8 mouse cellular contexts compared by ENCODE assay signal in genomic region chr2:76672966-76673392, GRCm38 (mm10). TPM values are rescaled to one million over a fixed set of nuclear protein-coding genes. Genes with fewer than 3 reads are reported as not detected.
DNase-seq lines count a peak whose midpoint lies in the region; ATAC-seq lines count a peak whose summit lies in the region.

Fkbp7 (minus strand) TSS chr2:76673116.

- peak; percentile 93 for ATAC-seq in hindbrain, embryonic 14.5 days (ENCODE audit: low FRiP score)

- whole genome bisulfite sequencing in hindbrain, embryonic 14.5 days = under 1% methylated on average over 17 of the region's 17 CpGs

- DNase-seq in T-cell, adult 2 months (ENCODE audit: low spot score) = peak; percentile 84
- DNase-seq in cerebellum, postnatal 25 days = peak; percentile 94 to 96
- peak; percentile 77 to 78 for DNase-seq in frontal cortex, postnatal 25 days (ENCODE audit: low spot score in 2 of 2)
- peak; percentile 95 for DNase-seq in hindbrain, embryonic 14.5 days (ENCODE audit: low spot score)
- DNase-seq in layer of hippocampus, postnatal 36 days = peak; percentile 84 to 89
- DNase-seq in lung, postnatal 25 days (ENCODE audit: low spot score) = peak; percentile 91
- DNase-seq in retina, adult 2 months (ENCODE audit: low read depth, low spot score) = peak; percentile 82
- DNase-seq in thymus, postnatal 25 days = peak; percentile 88

- H3K9me3 ChIP-seq in hindbrain, embryonic 14.5 days (ENCODE audit: control insufficient read depth, low read length) = no peaks in the 10 kb centered on the region

- peak within 1 kb of the TSS; percentile 41 for H3K4me3 ChIP-seq in hindbrain, embryonic 14.5 days (replicated peaks; ENCODE audit: low read length)

- peak within 1 kb of the TSS; percentile 53 for H3K9ac ChIP-seq in hindbrain, embryonic 14.5 days

- H3K27ac ChIP-seq in hindbrain, embryonic 14.5 days = peak within 1 kb of the TSS; percentile 79

- no peaks in the 10 kb centered on the region for H3K36me3 ChIP-seq in hindbrain, embryonic 14.5 days (replicated peaks; ENCODE audit: control insufficient read depth, insufficient read depth)

- peak within 1 kb of the TSS; percentile 56 for H3K4me2 ChIP-seq in hindbrain, embryonic 14.5 days (replicated peaks)

- peaks cover 31% of the 10 kb centered on the region for H3K4me1 ChIP-seq in hindbrain, embryonic 14.5 days (replicated peaks; ENCODE audit: control insufficient read depth, insufficient read depth, low read length)

- no peaks in the 10 kb centered on the region for H3K27me3 ChIP-seq in hindbrain, embryonic 14.5 days (ENCODE audit: control insufficient read depth, insufficient read depth, low read length)

RNA-seq across cellular contexts. Expression of gene Fkbp7, which starts in this region (rescaled TPM):
- 15.4 and 19.7 TPM in 2 replicates for polyA plus RNA-seq in hindbrain, embryonic 14.5 days (2014; fragmentation: Nextera tagmentation; extraction: Ambion mirVana)
- total RNA-seq in layer of hippocampus, postnatal 36 days (2021) = 1 to 10 TPM; 4.6 to 5.1 TPM

Comparison
In these comparisons a context has a peak if more than half of its experiments do, and no peak if none do; other contexts are left out.
1. Peak in every context shown above with its lines: DNase-seq, ATAC-seq, H3K4me3 ChIP-seq and H3K27ac ChIP-seq.